Mouse (Mus musculus) urinary bladder, postnatal 14 days (tissue): Measurements from ENCODE around the gene Aarsd1.
A peak's percentile ranks its signal among the peaks of the same experiment; 100 is the strongest.
"Not testable (repeated sequence)": the region's sequence is repeated elsewhere in the genome, so short reads cannot be mapped to it uniquely, and the experiment has no call there.

Source experiments
- DNase-seq: peaks from one replicate; pipeline ENCODE4 v3.0.0; 2021; ENCODE audit warnings: low spot score

Gene Aarsd1

GRCm38 (mm10) chr11:101446860-101447259 lies 29.4 kb upstream of the Aarsd1 start:
- not testable (repeated sequence) for DNase-seq

DNA sequence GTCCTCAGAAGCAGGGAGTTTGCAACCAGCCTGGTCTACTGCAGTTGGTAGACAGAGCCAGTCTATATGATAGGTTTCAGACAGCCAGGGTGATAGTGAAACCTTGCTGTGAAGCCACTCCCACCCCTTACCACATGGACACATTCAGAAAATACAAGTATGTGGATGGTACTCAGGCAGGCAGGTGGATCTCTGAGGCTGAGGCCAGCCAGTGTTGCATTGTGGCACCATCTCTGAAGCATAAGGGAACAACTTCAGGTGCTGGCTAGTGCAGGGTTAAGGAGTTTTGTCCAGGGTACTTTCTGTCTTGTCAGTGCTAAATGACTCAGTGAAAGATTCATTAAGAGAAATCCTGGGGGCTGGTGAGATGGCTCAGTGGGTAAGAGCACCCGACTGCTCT lies 28.9 kb upstream of the Aarsd1 start:
- no peak for DNase-seq

DNA sequence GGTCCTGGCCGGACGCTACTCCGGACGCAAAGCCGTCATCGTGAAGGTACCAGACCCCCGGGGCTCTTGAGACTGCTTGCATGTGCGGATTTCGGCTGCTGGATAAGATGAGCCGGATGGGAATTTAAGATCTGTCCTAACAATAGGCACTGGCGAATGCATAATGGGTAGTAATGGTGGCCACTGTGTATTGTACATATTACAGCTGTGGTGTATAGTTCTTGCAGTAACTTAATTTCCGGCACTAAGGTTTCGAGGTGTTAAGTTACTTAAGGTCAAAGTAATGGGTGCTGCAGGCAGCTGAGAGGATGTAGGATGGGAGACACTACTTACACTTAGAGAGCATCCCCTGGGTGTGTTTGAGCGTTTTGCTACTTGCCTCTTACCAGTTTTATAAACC lies 25.3 kb upstream of the Aarsd1 start:
- DNase-seq = no peak

GRCm38 (mm10) chr11:101442127-101442693 lies 24.8 kb upstream of the Aarsd1 start, which contains the start of gene Rpl27:
Rpl27 (plus strand) TSS chr11:101442298.
- peak; percentile 97 for DNase-seq

GRCm38 (mm10) chr11:101441450-101442126 lies 24.2 kb upstream of the Aarsd1 start:
- not testable (repeated sequence) for DNase-seq

DNA sequence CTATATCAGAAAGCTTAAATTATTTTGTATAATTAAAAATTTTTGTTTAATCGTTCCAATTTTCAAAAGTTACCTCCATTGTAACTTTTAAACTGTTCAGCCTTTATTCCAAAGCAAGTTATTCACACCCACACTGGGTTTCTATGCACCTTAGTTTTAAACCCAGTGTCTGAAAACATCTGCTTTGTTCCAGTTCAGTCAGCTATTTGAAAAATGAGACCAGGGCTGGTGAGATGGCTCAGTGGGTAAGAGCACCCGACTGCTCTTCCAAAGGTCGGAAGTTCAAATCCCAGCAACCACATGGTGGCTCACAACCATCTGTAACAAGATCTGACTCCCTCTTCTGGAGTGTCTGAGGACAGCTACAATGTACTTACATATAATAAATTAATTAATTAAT lies 20.6 kb upstream of the Aarsd1 start:
- not testable (repeated sequence) for DNase-seq

DNA sequence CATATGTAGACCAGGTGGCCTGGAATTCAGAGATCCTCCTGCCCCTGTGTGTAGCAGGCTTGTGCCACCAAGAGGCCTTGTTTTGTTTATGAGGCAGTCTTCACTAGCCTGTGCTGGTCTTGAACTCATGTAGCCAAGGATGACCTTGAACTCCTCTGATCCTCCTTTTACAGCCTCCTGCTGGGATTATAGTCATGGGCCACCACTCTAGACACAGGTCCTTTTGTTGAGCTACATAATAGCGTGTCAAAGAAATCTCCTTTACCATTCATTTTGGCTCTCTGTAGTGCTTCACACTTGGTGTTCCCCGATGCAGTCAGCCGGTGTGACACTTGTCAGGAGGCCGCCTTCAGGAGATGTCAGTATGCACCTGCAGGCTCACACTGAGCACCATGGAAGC lies 19.5 kb upstream of the Aarsd1 start:
- DNase-seq = no peak

DNA sequence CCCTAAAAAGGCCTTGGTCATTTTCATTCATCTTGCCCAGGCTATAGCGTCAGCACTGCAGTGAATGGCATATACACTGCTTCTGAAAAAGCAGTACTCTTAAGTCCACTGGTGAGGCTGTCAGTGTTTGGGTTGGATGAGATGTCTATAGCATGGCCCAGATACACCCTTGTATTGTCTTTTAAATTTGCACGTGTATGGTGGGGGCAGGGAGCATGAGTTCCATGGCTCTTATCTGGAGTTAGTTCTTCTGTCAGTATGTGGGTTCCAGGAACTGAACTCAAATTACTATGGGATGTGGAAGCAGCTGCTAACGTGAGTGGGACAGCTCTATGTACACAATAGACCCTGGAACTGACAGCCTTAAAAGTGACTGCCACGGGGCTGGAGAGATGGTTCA lies 18.4 kb upstream of the Aarsd1 start:
- DNase-seq = no peak

DNA sequence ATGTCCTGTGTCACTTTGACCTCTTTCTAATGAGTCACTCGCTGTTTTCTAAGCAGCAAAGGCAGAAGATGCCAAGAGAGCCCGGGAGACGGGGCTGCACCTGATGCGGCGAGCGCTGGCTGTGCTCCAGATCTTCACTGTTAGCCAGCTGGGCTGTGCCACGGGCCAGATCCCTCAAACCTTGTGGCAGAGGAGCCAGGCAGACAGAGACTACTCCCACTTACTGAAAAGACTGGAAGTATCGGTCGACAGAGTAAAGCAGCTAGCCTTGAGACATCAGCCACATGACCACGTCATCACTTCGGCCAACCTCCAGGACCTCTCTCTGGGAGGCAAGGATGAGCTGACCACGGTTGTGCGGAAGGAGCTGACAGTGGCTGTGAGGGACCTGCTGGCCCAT lies 16.0 kb upstream of the Aarsd1 start:
- no peak for DNase-seq

DNA sequence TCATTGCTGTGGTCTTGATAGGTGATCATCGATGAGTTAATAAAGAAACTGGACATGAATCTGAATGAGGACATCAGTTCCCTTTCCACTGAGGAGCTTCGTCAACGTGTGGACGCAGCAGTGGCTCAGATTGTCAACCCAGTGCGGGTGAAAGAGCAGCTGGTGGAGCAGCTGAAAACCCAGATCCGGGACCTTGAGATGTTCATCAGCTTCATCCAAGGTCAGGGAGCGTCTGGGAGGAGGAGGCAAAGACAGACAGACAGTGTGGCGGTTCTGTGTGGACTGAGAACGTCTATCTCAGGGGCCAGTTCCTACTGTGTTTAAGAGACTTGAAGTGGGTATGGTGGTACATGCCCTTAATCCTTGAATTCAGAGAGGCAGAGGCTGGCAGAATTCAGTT lies 13.9 kb upstream of the Aarsd1 start:
- DNase-seq = no peak

DNA sequence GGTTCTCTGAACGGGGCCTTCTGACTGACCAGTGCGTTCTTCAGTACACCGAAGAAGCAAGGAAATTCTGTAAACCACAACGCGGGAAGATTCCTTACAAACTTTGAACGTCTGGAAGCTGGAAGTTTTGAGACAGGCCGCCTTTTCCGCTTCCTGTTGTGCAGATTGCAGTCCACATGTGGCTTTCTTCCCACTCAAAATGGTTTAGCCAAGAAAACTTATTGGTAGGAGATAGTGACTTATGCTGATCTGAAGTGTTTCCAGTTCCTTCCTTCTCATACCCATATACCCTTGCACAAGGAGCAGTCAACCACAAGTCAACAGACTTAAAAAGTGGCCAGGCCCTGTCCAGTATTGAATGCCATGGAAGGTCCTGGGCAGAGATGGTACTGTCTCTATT lies 8.8 kb upstream of the Aarsd1 start:
- no peak for DNase-seq

- peak; percentile 100 for DNase-seq
These were observed 7.8 kb upstream of the Aarsd1 start, which contains the start of the genes Rundc1 and Ptges3l for GRCm38 (mm10) chr11:101424925-101425813. Rundc1 (plus strand) TSS chr11:101425085. Ptges3l (minus strand) TSS chr11:101425333.

- DNase-seq = peak; percentile 41
These were observed 6.9 kb upstream of the Aarsd1 start, which contains the start of gene Gm27029 for GRCm38 (mm10) chr11:101424105-101424851. Gm27029 (minus strand) TSS chr11:101424796.

- no peak for DNase-seq
These were observed 2.7 kb upstream of the Aarsd1 start for GRCm38 (mm10) chr11:101420148-101420547.

DNA sequence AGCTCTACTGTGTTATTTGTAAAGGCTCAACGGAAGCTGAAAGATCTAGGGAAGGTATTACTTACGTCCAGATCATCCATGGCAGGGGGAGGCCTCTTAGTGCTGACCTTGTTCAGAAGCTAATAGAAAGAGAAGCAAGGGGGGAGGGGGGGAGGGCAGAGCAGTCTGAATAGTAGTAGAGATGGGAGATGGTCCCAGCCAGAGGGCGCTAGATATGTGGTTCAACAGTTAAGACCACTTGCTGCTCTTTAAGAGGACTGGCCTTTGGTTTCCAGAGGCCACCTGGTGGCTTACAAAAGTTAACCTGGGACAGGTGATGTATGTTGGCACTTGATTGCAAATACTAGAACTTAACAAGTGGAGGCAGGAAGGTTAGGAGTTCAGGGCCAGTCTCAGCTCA lies 2.2 kb upstream of the Aarsd1 start:
- no peak for DNase-seq

DNA sequence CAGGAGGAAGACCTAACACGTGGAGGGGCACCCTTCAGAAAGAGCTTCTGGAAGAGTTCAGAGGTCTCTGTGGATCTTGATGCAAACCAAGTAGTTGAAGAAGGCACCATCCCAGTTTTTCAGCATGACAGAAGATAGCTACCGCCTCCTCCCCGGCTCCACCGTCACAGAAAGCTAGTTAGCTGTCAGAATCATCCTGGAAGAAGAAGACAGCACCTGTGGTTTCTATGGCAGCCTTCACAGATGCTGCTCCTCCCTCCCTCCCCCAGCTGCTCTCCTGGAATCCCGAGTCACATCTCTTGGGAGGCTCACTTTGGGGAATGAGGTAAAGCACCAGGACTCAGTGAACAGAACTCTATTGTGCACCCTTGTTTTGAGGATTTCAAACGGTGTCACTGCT lies 1.6 kb upstream of the Aarsd1 start:
- no peak for DNase-seq

DNA sequence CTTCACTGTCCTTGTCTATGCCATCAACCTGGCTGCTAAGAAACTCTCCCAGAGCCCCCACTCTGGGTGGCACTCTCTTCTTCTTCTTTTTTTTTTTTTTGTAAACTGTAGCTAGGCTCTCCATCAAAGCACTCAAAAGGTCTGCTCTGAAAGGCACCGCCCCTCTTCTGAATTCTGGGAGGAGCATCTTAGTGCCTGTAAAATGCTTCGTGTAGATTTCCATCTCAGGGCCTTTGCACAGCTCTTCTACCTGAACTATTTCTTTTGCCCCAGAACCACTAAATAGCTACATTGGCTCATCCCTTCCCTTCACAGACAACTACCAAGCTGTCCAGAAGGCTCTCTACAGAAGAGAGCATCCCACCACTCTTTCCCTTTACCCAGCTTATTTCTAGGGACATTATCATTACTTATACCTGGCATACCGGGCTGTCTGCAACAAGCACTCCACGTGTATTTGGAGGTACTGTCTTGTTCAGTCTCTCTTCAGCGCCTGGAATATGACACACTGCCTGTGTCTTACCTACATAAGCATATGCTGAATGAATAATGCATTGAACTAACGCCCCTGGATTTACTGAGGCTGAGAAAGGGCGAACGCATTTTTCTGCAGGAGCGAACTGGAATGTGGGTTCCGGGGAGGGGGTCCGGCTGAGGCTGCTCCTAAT lies 848 bp downstream of the Aarsd1 start:
- no peak for DNase-seq

DNA sequence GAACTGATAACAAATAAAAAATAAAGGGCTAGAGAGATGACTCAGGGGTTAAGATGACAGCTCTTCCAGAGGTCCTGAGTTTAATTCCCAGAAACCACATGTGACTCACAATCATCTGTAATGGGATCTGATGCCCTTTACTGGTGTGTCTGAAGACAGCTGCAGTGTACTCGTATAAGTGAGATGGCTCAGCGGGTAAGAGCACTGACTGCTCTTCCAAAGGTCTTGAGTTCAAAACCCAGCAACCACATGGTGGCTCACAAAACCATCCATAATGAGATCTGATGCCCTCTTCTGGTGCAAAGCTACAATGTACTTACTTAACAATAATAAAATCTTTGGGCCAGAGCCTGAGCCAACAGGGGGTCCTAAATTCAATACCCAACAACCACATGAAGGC lies 2.1 kb downstream of the Aarsd1 start:
- no peak for DNase-seq

DNA sequence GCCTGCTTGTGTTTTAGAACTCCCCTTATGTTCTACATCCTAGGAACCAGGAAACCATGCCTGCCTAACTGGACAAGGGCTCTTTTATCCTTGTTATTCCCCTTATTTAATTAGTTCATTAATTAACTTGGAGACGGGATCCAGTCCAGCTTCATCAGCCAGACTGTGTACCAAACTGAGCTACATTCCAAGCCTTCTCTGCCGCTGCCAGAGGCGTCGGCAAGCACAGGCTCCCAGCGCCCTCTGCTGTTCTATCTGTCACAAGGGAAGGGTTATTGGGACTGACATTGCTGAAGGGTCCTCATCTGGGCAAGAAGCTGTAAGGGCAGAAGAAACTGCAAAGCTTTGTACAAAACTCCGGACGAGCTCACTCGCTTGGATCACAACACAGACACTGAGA lies 22.3 kb downstream of the Aarsd1 start:
- DNase-seq = peak; percentile 81

GRCm38 (mm10) chr11:101381817-101382216 lies 35.6 kb downstream of the Aarsd1 start:
- DNase-seq = no peak

GRCm38 (mm10) chr11:101378926-101379325 lies 38.5 kb downstream of the Aarsd1 start:
- DNase-seq = no peak
